Mouse (Mus musculus): ENCODE data around the gene Defb28. TPM values are rescaled to one million over a fixed set of nuclear protein-coding genes. Genes with fewer than 3 reads are reported as not detected.

Defb28 gene
- polyA plus RNA-seq, 1 experiment from 2014 or later: not detected

DNA sequence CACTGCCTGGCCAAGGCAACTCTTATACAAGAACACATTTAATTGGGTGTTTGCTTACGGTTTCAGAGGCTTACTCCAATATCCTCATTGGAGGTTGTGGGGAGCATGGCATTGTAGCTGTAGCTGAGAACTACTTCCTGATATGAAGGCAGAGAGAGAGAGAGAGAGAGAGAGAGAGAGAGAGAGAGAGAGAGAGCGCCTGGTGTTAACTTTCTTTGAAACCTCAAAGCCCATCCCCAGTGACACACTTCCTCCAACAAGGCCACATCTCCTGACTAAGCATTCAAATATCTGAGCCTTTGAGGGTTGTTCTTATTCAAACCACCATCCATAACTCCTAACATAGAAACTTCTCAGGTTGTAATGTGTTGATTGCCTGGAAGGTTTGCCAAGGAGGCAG is 14.1 kb upstream of the Defb28 start:
- Histone ChIP-seq H3K4me2 (no peak overlapping the region), H3K9ac (replicated peaks) (no peak overlapping the region), H3K4me3 (replicated peaks) (no peak overlapping the region), H3K36me3 (no peaks in the 10 kb centered on the region), H3K27ac (replicated peaks) (no peak overlapping the region), H3K9me3 (replicated peaks) (no peaks in the 10 kb centered on the region), H3K4me1 (no peaks in the 10 kb centered on the region), H3K27me3 (replicated peaks) (no peaks in the 10 kb centered on the region)
- ATAC-seq (ENCODE audit: low FRiP score): no peak
- WGBS: 88% methylated on average over 2 of the region's 2 CpGs

- Histone ChIP-seq H3K4me1 (no peaks in the 10 kb centered on the region), H3K27me3 (replicated peaks) (no peaks in the 10 kb centered on the region), H3K9me3 (replicated peaks) (no peaks in the 10 kb centered on the region), H3K36me3 (no peaks in the 10 kb centered on the region), H3K27ac (replicated peaks) (no peak within 1 kb of the TSS), H3K4me3 (replicated peaks) (no peak within 1 kb of the TSS), H3K4me2 (no peak within 1 kb of the TSS), H3K9ac (replicated peaks) (no peak within 1 kb of the TSS)
- no peak for ATAC-seq (ENCODE audit: low FRiP score)
- 42% methylated on average over 1 of the region's 1 CpGs for WGBS
Observed at GRCm38 (mm10) chr2:152511592-152511991, 6.5 kb upstream of the Defb28 start, which contains the start of gene Defb26. Gene Defb26, minus strand, starts transcription at chr2:152511692.

GRCm38 (mm10) chr2:152516084-152516483 is 2.0 kb upstream of the Defb28 start:
- H3K27ac ChIP-seq (replicated peaks): no peak overlapping the region
- H3K9me3 ChIP-seq (replicated peaks): no peaks in the 10 kb centered on the region
- 81% methylated on average over 4 of the region's 4 CpGs for WGBS
- no peaks in the 10 kb centered on the region for H3K36me3 ChIP-seq
- no peak overlapping the region for H3K4me2 ChIP-seq
- H3K4me3 ChIP-seq (replicated peaks): no peak overlapping the region
- H3K27me3 ChIP-seq (replicated peaks): no peaks in the 10 kb centered on the region
- no peak overlapping the region for H3K9ac ChIP-seq (replicated peaks)
- H3K4me1 ChIP-seq: no peaks in the 10 kb centered on the region
- ATAC-seq (ENCODE audit: low FRiP score): no peak

DNA sequence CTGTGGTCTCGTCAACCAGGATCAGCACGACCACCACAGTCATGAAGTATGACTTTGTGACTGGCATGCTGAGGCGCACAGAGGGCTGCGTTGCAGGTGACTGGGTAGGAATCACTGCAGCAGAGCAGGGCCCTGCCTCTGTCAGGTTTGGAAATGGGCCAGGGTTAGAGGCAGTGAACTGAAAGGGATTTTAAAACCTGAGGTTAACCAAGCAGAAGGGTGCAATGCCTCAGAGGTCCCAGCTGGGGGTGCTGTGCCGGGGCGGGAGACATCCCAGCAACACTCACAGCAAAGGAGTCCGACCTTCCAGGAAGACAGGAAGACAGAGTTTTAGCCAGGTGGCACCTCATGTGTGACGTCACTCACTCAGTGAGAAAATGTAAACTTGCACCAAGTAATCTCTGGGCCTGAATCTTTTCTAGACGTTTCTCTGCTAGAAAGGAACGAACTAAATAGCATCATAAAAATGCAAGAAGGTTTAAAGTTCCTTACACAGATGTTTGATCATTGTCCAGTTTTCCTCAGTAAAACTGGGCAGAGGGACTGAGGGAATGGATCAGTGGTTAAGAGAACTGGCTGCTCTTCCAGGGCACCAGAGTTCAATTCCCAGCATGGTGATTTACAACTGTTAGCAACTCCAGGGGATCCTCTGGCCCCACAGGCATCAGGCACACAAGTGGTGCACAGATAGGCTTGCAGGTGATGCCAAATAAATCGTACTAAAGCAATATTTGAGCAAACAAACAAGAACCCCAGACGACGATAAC is 22.1 kb downstream of the Defb28 start, which contains the start of gene Defb29:
Gene Defb29, minus strand, starts transcription at position 155 of the 767 bp plus-strand sequence.
- Histone ChIP-seq H3K27me3 (replicated peaks) (no peaks in the 10 kb centered on the region), H3K4me1 (0 out of 2 replicates have a peak, but pooled peaks cover 2% of the 10 kb centered on the region), H3K36me3 (no peaks in the 10 kb centered on the region), H3K9me3 (replicated peaks) (no peaks in the 10 kb centered on the region), H3K9ac (replicated peaks) (no peak within 1 kb of the TSS), H3K27ac (replicated peaks) (no peak within 1 kb of the TSS), H3K4me3 (replicated peaks) (no peak within 1 kb of the TSS), H3K4me2 (no peak within 1 kb of the TSS)
- no peak for ATAC-seq (ENCODE audit: low FRiP score)
- 57% methylated on average over 13 of the region's 13 CpGs for WGBS

DNA sequence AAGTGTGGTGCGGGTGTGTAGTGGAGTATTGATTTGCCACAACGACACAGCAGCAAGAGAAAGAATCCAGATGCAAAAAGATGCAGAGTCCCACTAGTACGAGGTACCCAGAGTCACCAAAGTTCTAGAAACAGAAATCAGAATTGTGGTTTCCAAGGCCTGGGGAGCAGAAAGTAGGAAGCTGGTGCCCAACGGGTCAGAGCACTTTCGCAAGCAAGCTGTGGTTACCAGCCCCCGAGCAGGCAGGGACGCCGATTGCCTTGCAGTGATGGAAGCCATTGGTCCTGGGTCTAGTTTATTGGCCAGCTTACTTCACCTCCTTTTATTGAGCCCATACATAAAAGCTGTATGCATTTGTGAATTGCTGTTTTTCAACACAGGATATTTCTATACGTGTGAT is 23.9 kb downstream of the Defb28 start:
- no peak overlapping the region for H3K27ac ChIP-seq (replicated peaks)
- 89% methylated on average over 9 of the region's 9 CpGs for WGBS
- no peaks in the 10 kb centered on the region for H3K4me1 ChIP-seq
- H3K4me3 ChIP-seq (replicated peaks): no peak overlapping the region
- no peaks in the 10 kb centered on the region for H3K36me3 ChIP-seq
- H3K27me3 ChIP-seq (replicated peaks): no peaks in the 10 kb centered on the region
- no peak for ATAC-seq (ENCODE audit: low FRiP score)
- no peak overlapping the region for H3K4me2 ChIP-seq
- no peaks in the 10 kb centered on the region for H3K9me3 ChIP-seq (replicated peaks)
- H3K9ac ChIP-seq (replicated peaks): no peak overlapping the region

DNA sequence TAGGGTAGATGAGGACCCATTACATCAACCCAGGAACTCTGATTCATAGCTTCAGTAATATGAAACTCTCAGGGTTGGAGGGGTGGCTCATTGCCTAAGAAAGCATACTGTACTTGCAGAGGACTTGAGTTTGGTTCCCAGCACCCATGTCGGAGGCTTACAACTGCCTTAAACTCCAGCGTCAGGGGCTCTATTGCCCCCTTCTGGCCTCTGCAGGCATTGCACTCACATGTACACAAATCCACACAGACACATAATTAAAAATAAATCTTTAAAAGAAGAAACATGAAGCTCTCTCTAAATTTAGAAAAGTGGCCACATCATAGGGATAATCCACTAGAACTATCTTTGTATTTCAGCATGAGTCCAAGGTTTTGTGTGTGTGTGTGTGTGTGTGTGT is 24.8 kb downstream of the Defb28 start:
- Histone ChIP-seq H3K9me3 (replicated peaks) (no peaks in the 10 kb centered on the region), H3K36me3 (no peaks in the 10 kb centered on the region), H3K4me3 (replicated peaks) (no peak overlapping the region), H3K9ac (replicated peaks) (no peak overlapping the region), H3K4me2 (no peak overlapping the region), H3K27ac (replicated peaks) (no peak overlapping the region), H3K4me1 (no peaks in the 10 kb centered on the region), H3K27me3 (replicated peaks) (no peaks in the 10 kb centered on the region)
- ATAC-seq (ENCODE audit: low FRiP score): no peak
- WGBS: 75% methylated on average over 2 of the region's 2 CpGs

DNA sequence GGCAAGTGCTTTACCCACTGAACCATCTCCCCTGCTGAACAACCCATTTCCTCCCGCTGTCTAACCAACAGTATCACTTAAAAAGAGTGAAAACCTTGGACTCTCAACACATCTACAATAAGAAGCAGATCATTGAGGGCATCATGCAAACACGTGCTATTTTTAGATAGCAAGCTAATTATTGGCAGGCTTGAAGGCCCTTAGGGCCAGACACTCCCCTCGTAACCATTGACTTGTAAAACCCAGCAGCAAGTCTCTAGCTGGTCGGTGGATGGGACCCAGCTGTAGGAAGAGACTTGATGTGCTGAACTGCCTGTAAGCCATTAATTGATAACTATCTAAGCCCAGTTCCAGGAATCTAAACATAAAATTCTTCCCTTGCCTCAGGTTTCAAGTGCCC is 25.4 kb downstream of the Defb28 start:
- H3K4me3 ChIP-seq (replicated peaks): no peak overlapping the region
- no peak overlapping the region for H3K9ac ChIP-seq (replicated peaks)
- no peaks in the 10 kb centered on the region for H3K27me3 ChIP-seq (replicated peaks)
- H3K9me3 ChIP-seq (replicated peaks): no peaks in the 10 kb centered on the region
- H3K36me3 ChIP-seq: no peaks in the 10 kb centered on the region
- no peak for ATAC-seq (ENCODE audit: low FRiP score)
- H3K4me2 ChIP-seq: no peak overlapping the region
- no peaks in the 10 kb centered on the region for H3K4me1 ChIP-seq
- WGBS: 62% methylated on average over 4 of the region's 4 CpGs
- no peak overlapping the region for H3K27ac ChIP-seq (replicated peaks)

- no peaks in the 10 kb centered on the region for H3K9me3 ChIP-seq (replicated peaks)
- no peak for ATAC-seq (ENCODE audit: low FRiP score)
- no peak overlapping the region for H3K4me3 ChIP-seq (replicated peaks)
- no peak overlapping the region for H3K27ac ChIP-seq (replicated peaks)
- WGBS: 21% methylated on average over 4 of the region's 4 CpGs
- no peak overlapping the region for H3K9ac ChIP-seq (replicated peaks)
- no peaks in the 10 kb centered on the region for H3K4me1 ChIP-seq
- H3K27me3 ChIP-seq (replicated peaks): no peaks in the 10 kb centered on the region
- H3K4me2 ChIP-seq: no peak overlapping the region
- no peaks in the 10 kb centered on the region for H3K36me3 ChIP-seq
Observed at GRCm38 (mm10) chr2:152544691-152545090, 26.6 kb downstream of the Defb28 start.

- no peak for ATAC-seq (ENCODE audit: low FRiP score)
- Histone ChIP-seq H3K9ac (replicated peaks) (no peak overlapping the region), H3K27ac (replicated peaks) (no peak overlapping the region), H3K36me3 (no peaks in the 10 kb centered on the region), H3K4me2 (no peak overlapping the region), H3K4me1 (no peaks in the 10 kb centered on the region), H3K4me3 (replicated peaks) (no peak overlapping the region), H3K27me3 (replicated peaks) (no peaks in the 10 kb centered on the region), H3K9me3 (replicated peaks) (no peaks in the 10 kb centered on the region)
- 74% methylated on average over 5 of the region's 5 CpGs for WGBS
Observed at GRCm38 (mm10) chr2:152548124-152548523, 30.1 kb downstream of the Defb28 start.

- Histone ChIP-seq H3K9ac (replicated peaks) (no peak overlapping the region), H3K4me3 (replicated peaks) (no peak overlapping the region), H3K4me1 (peaks cover 7% of the 10 kb centered on the region; the same call in 1 of the 2 replicates), H3K27ac (replicated peaks) (no peak overlapping the region), H3K9me3 (replicated peaks) (no peaks in the 10 kb centered on the region), H3K36me3 (no peaks in the 10 kb centered on the region), H3K4me2 (peak overlapping the region; percentile 47), H3K27me3 (replicated peaks) (no peaks in the 10 kb centered on the region)
- ATAC-seq (ENCODE audit: low FRiP score): no peak
- 13% methylated on average over 16 of the region's 16 CpGs for WGBS
Observed at GRCm38 (mm10) chr2:152553774-152554423, 35.8 kb downstream of the Defb28 start.

GRCm38 (mm10) chr2:152556655-152557054 is 38.6 kb downstream of the Defb28 start:
- Histone ChIP-seq H3K4me1 (peaks cover 7% of the 10 kb centered on the region; the same call in 1 of the 2 replicates), H3K4me2 (no peak overlapping the region), H3K4me3 (replicated peaks) (no peak overlapping the region), H3K36me3 (no peaks in the 10 kb centered on the region), H3K27ac (replicated peaks) (no peak overlapping the region), H3K9me3 (replicated peaks) (no peaks in the 10 kb centered on the region), H3K9ac (replicated peaks) (no peak overlapping the region), H3K27me3 (replicated peaks) (no peaks in the 10 kb centered on the region)
- 91% methylated on average over 7 of the region's 7 CpGs for WGBS
- ATAC-seq (ENCODE audit: low FRiP score): no peak

DNA sequence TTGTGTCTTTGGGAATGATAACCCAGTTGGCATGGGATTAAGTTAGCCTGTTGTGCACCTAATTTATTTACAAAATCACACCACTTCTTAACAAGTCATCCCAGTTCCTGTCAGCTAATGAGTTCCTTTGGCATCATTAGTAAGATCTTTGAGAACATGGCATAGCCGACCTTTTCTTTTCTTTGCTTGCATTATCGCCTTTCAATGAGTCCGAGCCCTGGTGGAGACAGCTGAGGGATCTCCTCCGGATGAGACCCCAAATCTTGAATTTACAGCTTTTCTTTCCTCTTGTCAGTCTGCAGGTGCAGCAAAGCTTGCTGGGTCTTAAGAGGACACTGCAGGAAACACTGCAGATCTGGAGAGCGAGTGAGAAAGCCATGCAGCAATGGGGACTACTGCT is 51.0 kb downstream of the Defb28 start, which contains the start of gene Gm17416:
Gene Gm17416, plus strand, starts transcription at position 301 of the 400 bp plus-strand sequence.
- ATAC-seq (ENCODE audit: low FRiP score): no peak
- WGBS: 87% methylated on average over 5 of the region's 5 CpGs
- no peaks in the 10 kb centered on the region for H3K9me3 ChIP-seq (replicated peaks)
- no peak within 1 kb of the TSS for H3K4me2 ChIP-seq
- H3K4me3 ChIP-seq (replicated peaks): no peak within 1 kb of the TSS
- no peaks in the 10 kb centered on the region for H3K27me3 ChIP-seq (replicated peaks)
- no peak within 1 kb of the TSS for H3K27ac ChIP-seq (replicated peaks)
- no peak within 1 kb of the TSS for H3K9ac ChIP-seq (replicated peaks)
- no peaks in the 10 kb centered on the region for H3K4me1 ChIP-seq
- no peaks in the 10 kb centered on the region for H3K36me3 ChIP-seq
